Mouse (Mus musculus): ENCODE measurements around the gene Gm13693. TPM values are rescaled to one million over a fixed set of nuclear protein-coding genes. Genes with fewer than 3 reads are reported as not detected.

The Gm13693 gene
- polyA plus RNA-seq, 1 experiment = not detected

- Histone ChIP-seq H3K4me3 (ENCODE audit: insufficient read depth, low read depth, low read length) (no peak overlapping the region), H3K4me1 (ENCODE audit: control insufficient read depth, insufficient read depth, low read length) (no peaks in the 10 kb centered on the region), H3K27ac (ENCODE audit: insufficient read depth, low read depth, low read length) (no peak overlapping the region)
- TF ChIP-seq CTCF (IDR thresholded peaks at IDR 0.05; ENCODE audit: insufficient read depth, low read depth, low read length) (no peak), POLR2A (IDR thresholded peaks at IDR 0.05; ENCODE audit: insufficient read depth, low read depth, low read length) (no peak)
- 21% methylated on average over 1 of the region's 1 CpGs for WGBS
These were observed 47.6 kb downstream of the Gm13693 start for GRCm38 (mm10) chr2:84008913-84009312.

DNA sequence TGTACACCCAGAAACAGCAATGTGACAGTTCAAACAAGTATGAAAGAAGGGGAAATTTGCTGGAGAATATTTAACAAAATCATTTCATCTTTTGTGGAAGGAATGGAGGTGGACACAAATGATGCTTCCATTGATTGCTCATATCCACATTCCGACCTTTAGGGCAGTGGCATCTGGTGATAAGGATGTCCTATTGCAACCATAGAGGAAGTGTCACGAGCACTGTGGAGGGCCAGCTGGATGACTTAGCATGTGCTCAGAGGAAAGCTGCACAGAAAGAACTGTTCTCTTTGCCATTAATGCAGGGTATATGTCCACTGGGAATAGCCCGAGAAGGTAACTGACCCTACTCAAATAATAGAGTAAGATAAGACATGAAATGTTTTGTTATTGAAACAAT lies 48.5 kb downstream of the Gm13693 start:
- TF ChIP-seq POLR2A (IDR thresholded peaks at IDR 0.05; ENCODE audit: insufficient read depth, low read depth, low read length) = no peak
- TF ChIP-seq CTCF (IDR thresholded peaks at IDR 0.05; ENCODE audit: insufficient read depth, low read depth, low read length) = no peak
- 93% methylated on average over 3 of the region's 3 CpGs for WGBS

More for the DNA sequence above, 48.5 kb downstream of the Gm13693 start:
- Histone ChIP-seq H3K4me1 (ENCODE audit: control insufficient read depth, insufficient read depth, low read length) (no peaks in the 10 kb centered on the region), H3K4me3 (ENCODE audit: insufficient read depth, low read depth, low read length) (no peak overlapping the region), H3K27ac (ENCODE audit: insufficient read depth, low read depth, low read length) (no peak overlapping the region)

Other genes starting within 250 kb of the Gm13693 start
- gene Itgav, start 237.1 kb upstream of the Gm13693 start, polyA plus RNA-seq (2012; ENCODE audit: insufficient read depth, insufficient read length, low replicate concordance, missing spikeins) = not detected in 2 replicates
- gene Fam171b, start 148.9 kb upstream of the Gm13693 start, polyA plus RNA-seq (2012; ENCODE audit: insufficient read depth, insufficient read length, low replicate concordance, missing spikeins) = 72.0 and 217 TPM in 2 replicates
- gene Zswim2, start 20.3 kb upstream of the Gm13693 start, polyA plus RNA-seq (2012; ENCODE audit: insufficient read depth, insufficient read length, low replicate concordance, missing spikeins) = not detected in 2 replicates
- gene Gm13698, start 5.8 kb upstream of the Gm13693 start, polyA plus RNA-seq (2012; ENCODE audit: insufficient read depth, insufficient read length, low replicate concordance, missing spikeins) = not detected in 2 replicates
- gene Gm13695, start 5.8 kb downstream of the Gm13693 start, polyA plus RNA-seq (2012; ENCODE audit: insufficient read depth, insufficient read length, low replicate concordance, missing spikeins) = not detected in 2 replicates
- not detected in 2 replicates for gene Gm13696, start 11.6 kb downstream of the Gm13693 start, polyA plus RNA-seq (2012; ENCODE audit: insufficient read depth, insufficient read length, low replicate concordance, missing spikeins)
- not detected in 2 replicates for gene Gm13694, start 17.4 kb downstream of the Gm13693 start, polyA plus RNA-seq (2012; ENCODE audit: insufficient read depth, insufficient read length, low replicate concordance, missing spikeins)
- gene Gm13697, start 23.2 kb downstream of the Gm13693 start, polyA plus RNA-seq (2012; ENCODE audit: insufficient read depth, insufficient read length, low replicate concordance, missing spikeins) = not detected in 2 replicates
- not detected in 2 replicates for gene Gm13691, start 29.1 kb downstream of the Gm13693 start, polyA plus RNA-seq (2012; ENCODE audit: insufficient read depth, insufficient read length, low replicate concordance, missing spikeins)